Mouse (Mus musculus) liver, embryonic 11.5 days (tissue): ENCODE data around the gene Glb1l. TPM values are rescaled to one million over a fixed set of nuclear protein-coding genes. Genes with fewer than 3 reads are reported as not detected.
A peak's percentile ranks its signal among the peaks of the same experiment; 100 is the strongest.

Experiments used
- ATAC-seq: fragments of 200-750 bp; cut with Nextera tagmentation; replicated peaks from 2 replicates; pipeline ENCODE4 v1.8.0; 2017; ENCODE audit warnings: moderate number of reproducible peaks, mild to moderate bottlenecking, moderate TSS enrichment, moderate library complexity; ENCODE audit not compliant: low FRiP score
- DNase-seq: peaks from one replicate; pipeline ENCODE4 v3.0.0-alpha.2; 2017; ENCODE audit warnings: low spot score
- H3K27ac ChIP-seq: fragments of 300-500 bp; sonication (generic); 2 replicates; pipeline ENCODE4 v1.5.1; 2014; ENCODE audit warnings: mild to moderate bottlenecking, low read depth, low read length, control low read depth
- H3K27me3 ChIP-seq: fragments of 300-500 bp; sonication (generic); replicated peaks from 2 replicates; pipeline ENCODE4 v1.6.1; 2014; ENCODE audit warnings: low read length, mixed read lengths; ENCODE audit not compliant: control insufficient read depth, insufficient read depth
- H3K36me3 ChIP-seq: fragments of 300-500 bp; sonication (generic); 2 replicates; pipeline ENCODE4 v1.6.1; 2014; ENCODE audit warnings: mild to moderate bottlenecking, low read length, moderate library complexity, mixed read lengths; ENCODE audit not compliant: control insufficient read depth, insufficient read depth
- H3K4me1 ChIP-seq: fragments of 300-500 bp; sonication (generic); replicated peaks from 2 replicates; pipeline ENCODE4 v1.6.1; 2014; ENCODE audit warnings: low read length, mixed read lengths; ENCODE audit not compliant: control insufficient read depth, insufficient read depth
- H3K4me2 ChIP-seq: fragments of 300-500 bp; sonication (generic); 2 replicates; pipeline ENCODE4 v1.6.1; 2014; ENCODE audit warnings: mild to moderate bottlenecking, control low read depth, moderate library complexity
- H3K4me3 ChIP-seq: fragments of 300-500 bp; sonication (generic); 2 replicates; pipeline ENCODE4 v1.5.1; 2014; ENCODE audit warnings: low read depth, low read length, control low read depth
- H3K9ac ChIP-seq: fragments of 300-500 bp; sonication (generic); 2 replicates; pipeline ENCODE4 v1.6.1; 2014; ENCODE audit warnings: low read depth, low read length, control low read depth
- H3K9me3 ChIP-seq: fragments of 300-500 bp; sonication (generic); 2 replicates; pipeline ENCODE4 v1.6.1; 2016; ENCODE audit warnings: low read length, inconsistent platforms, mixed read lengths; ENCODE audit not compliant: control insufficient read depth
- WGBS: fragments of 180-500 bp; shearing (Covaris S2); extraction: QIAGEN DNeasy Blood & Tissue Kit; methylation state at CpG from one replicate; pipeline ENCODE4 v1.1.7; 2014; 5-methylcytosine and 5-hydroxymethylcytosine counted together
- polyA plus RNA-seq: library from polyadenylated mRNA; unstranded; fragments of >200 nt; fragmentation: Nextera tagmentation; extraction: Ambion mirVana; gene quantifications from 2 replicates; pipeline ENCODE4 v1.2.1, GENCODE M21; 2014

Gene Glb1l
- polyA plus RNA-seq, 1 experiment from 2014 or later, result 9.1 TPM

DNA sequence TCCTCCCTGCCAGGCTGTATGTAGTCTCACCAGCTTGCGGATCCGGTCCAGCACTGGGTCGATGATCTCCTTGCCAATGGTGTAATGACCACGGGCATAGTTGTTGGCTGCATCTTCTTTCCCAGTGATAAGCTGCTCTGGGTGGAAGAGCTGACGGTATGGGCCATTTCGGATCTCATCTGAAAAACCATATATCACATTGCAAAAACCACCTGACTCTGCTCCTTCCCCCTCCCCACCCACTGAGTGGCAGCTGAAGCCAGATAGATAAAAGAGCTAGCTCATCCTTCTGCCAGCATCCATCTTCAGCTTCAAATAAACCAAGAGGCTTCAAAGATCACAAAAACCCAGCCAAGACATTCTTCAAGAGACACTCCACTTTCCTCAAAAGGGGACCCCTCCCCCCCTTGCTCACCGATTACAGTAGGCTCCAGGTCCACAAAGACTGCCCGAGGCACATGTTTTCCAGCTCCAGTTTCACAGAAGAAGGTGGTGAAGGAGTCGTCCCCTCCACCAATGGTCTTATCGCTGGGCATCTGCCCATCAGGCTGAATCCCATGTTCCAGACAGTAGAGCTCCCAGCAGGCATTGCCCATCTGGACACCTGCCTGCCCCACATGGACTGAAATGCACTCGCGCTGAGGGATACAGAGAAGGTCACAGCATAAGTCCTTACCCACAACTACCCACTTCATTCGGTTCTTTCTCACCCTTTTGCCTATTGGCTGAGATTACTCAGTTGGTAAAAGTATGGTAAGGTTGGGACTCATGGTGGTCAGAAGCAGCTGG is 6.4 kb upstream of the Glb1l start:
- peaks cover 31% of the 10 kb centered on the region for H3K36me3 ChIP-seq
- peak overlapping the region; percentile 63 for H3K27ac ChIP-seq
- peak overlapping the region; percentile 75 for H3K4me3 ChIP-seq
- 60% methylated on average over 13 of the region's 13 CpGs for WGBS
- H3K9ac ChIP-seq, result peak overlapping the region; percentile 69
- no peaks in the 10 kb centered on the region for H3K9me3 ChIP-seq
- peaks cover 54% of the 10 kb centered on the region for H3K4me1 ChIP-seq
- DNase-seq (no peak), ATAC-seq (peak; percentile 52)
- peaks cover 18% of the 10 kb centered on the region for H3K27me3 ChIP-seq
- H3K4me2 ChIP-seq, result peak overlapping the region; percentile 100

DNA sequence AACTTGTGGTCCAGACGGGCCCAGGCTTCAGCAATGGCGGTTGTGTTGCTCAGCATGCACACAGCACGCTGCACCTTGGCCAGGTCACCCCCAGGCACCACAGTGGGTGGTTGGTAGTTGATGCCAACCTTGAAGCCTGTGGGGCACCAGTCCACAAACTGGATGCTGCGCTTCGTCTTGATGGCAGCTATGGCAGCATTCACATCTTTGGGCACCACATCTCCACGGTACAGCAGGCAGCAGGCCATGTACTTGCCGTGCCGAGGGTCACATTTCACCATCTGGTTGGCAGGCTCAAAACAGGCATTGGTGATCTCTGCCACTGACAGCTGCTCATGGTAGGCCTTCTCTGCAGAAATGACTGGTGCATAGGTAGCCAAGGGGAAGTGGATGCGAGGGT is 5.2 kb upstream of the Glb1l start:
- WGBS, result 94% methylated on average over 9 of the region's 9 CpGs
- DNase-seq (no peak), ATAC-seq (no peak)
- 0 out of 2 replicates have a peak overlapping the region, but pooled peaks have one; percentile 8 for H3K4me3 ChIP-seq
- H3K27ac ChIP-seq, result peak overlapping the region; percentile 30
- peak overlapping the region; percentile 12; the same call in 1 of the 2 replicates for H3K9ac ChIP-seq
- peaks cover 31% of the 10 kb centered on the region for H3K36me3 ChIP-seq
- peak overlapping the region; percentile 100 for H3K4me2 ChIP-seq
- peaks cover 15% of the 10 kb centered on the region for H3K27me3 ChIP-seq
- H3K4me1 ChIP-seq, result peaks cover 59% of the 10 kb centered on the region
- no peaks in the 10 kb centered on the region for H3K9me3 ChIP-seq

DNA sequence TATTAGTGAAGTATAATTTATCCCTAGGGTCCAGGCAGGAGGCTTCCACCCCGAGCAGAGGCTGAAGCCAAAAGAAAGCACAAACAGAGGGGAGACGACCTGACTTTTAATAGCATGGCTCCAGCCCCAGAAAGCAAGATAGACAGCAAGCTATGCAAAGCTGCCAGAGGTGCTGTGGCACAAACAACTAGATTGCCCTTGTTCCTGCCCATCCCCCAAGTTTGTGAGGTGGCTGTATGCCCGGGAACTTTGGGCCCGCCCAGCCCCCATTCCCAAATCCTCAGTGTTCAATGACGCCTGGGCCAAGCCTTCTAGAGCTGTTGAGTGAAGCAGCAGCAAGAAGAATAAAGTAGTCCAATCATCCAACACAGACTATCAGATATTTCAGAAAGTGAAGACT is 4.3 kb upstream of the Glb1l start:
- Histone ChIP-seq H3K9me3 (no peaks in the 10 kb centered on the region), H3K4me3 (peak overlapping the region; percentile 16; the same call in 1 of the 2 replicates), H3K4me1 (peaks cover 64% of the 10 kb centered on the region), H3K27ac (peak overlapping the region; percentile 54), H3K4me2 (peak overlapping the region; percentile 100), H3K27me3 (peaks cover 6% of the 10 kb centered on the region), H3K9ac (peak overlapping the region; percentile 9; the same call in 1 of the 2 replicates), H3K36me3 (peaks cover 31% of the 10 kb centered on the region)
- DNase-seq, result no peak
- no peak for ATAC-seq
- WGBS, result 68% methylated on average over 5 of the region's 5 CpGs

DNA sequence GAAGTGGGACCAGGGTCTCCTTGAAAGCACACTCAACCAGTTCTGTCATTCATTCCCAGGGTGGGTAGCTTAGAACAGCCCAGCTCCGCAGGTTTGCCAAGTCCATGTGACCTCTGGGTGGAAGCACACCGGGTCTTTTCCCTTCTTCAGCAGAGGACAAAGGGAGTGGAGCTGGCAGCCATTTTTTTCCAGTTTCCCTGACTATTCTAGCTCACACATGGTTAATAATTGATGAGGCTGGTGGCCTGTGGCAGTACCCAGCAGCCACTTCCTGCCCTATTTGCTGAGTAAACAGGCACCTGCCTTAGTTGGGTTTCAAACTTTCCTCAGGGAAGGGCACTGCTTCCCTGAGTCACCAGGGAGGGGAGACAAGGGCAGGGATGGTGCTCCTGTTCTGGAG is 3.8 kb upstream of the Glb1l start:
- Histone ChIP-seq H3K27me3 (peaks cover 2% of the 10 kb centered on the region; the same call in 1 of the 2 replicates), H3K9me3 (no peaks in the 10 kb centered on the region), H3K4me1 (peaks cover 64% of the 10 kb centered on the region), H3K4me2 (peak overlapping the region; percentile 100), H3K4me3 (peak overlapping the region; percentile 16; the same call in 1 of the 2 replicates), H3K36me3 (peaks cover 31% of the 10 kb centered on the region), H3K9ac (peak overlapping the region; percentile 9; the same call in 1 of the 2 replicates), H3K27ac (peak overlapping the region; percentile 54; the same call in 1 of the 2 replicates)
- 63% methylated on average over 2 of the region's 2 CpGs for WGBS
- ATAC-seq (no peak), DNase-seq (no peak)

DNA sequence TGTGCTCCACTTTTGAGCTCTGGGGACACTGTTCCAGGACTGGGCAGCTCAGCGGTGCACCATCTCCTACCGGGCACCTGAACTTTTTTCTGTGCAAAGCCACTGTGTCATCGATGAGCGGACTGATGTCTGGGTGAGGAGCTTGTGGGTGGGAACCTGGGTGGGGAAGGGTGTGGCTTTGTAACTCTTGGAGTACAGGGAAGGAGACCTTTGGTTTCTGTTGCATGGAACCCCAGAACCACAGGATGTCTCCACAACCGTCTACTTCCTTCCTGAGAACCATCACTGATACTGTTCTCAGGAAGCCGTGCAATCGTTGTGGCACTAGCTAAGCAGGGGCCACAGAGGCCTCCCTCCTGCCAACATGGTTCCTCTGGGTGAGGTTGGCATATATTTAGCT is 2.5 kb upstream of the Glb1l start:
- peak overlapping the region; percentile 91 for H3K4me3 ChIP-seq
- peaks cover 31% of the 10 kb centered on the region for H3K36me3 ChIP-seq
- H3K4me2 ChIP-seq, result peak overlapping the region; percentile 100
- H3K9me3 ChIP-seq, result no peaks in the 10 kb centered on the region
- H3K9ac ChIP-seq, result no peak overlapping the region; the same call in 1 of the 2 replicates
- no peaks in the 10 kb centered on the region for H3K27me3 ChIP-seq
- DNase-seq (no peak), ATAC-seq (peak; percentile 9; the same call in 1 of the 2 replicates)
- WGBS, result 46% methylated on average over 7 of the region's 7 CpGs
- peaks cover 70% of the 10 kb centered on the region for H3K4me1 ChIP-seq
- H3K27ac ChIP-seq, result peak overlapping the region; percentile 45; the same call in 1 of the 2 replicates

GRCm38 (mm10) chr1:75212542-75212941 is 1.9 kb upstream of the Glb1l start:
- Histone ChIP-seq H3K27me3 (no peaks in the 10 kb centered on the region), H3K36me3 (peaks cover 31% of the 10 kb centered on the region), H3K27ac (0 out of 2 replicates have a peak overlapping the region, but pooled peaks have one; percentile 4), H3K9ac (no peak overlapping the region; the same call in 1 of the 2 replicates), H3K4me1 (peaks cover 68% of the 10 kb centered on the region), H3K4me2 (peak overlapping the region; percentile 100), H3K9me3 (no peaks in the 10 kb centered on the region), H3K4me3 (peak overlapping the region; percentile 91)
- 69% methylated on average over 4 of the region's 4 CpGs for WGBS
- ATAC-seq (no peak), DNase-seq (no peak)

DNA sequence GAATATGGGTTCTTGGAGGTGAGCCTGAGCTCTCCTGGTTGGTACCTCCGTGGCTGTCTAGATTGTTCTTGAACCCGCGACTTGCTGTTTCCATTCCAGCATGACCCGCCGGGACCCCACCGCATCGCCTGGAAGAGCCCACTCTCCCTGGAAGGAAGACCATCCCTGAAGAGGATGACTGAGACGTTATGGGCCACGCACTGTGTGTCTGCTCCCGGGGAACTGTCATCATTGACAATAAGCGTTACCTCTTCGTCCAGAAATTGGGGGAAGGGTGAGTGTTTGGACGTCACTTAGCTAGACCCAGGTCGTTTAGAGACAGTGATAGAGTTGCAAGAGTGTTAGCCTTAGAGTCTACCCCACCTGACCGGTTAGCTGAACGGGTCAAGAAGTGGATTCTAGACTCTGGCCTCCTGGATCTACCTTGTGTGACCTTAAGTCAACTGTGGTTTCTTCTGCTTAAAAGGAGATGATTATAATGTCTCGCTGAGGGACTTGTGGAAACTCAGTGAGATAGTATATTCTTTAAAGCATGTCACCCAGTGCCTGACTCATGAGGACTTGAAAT is 612 bp upstream of the Glb1l start:
- Histone ChIP-seq H3K4me3 (peak overlapping the region; percentile 91), H3K9ac (peak overlapping the region; percentile 88), H3K4me2 (peak overlapping the region; percentile 100), H3K27ac (peak overlapping the region; percentile 65), H3K36me3 (peaks cover 29% of the 10 kb centered on the region), H3K9me3 (no peaks in the 10 kb centered on the region), H3K27me3 (no peaks in the 10 kb centered on the region), H3K4me1 (peaks cover 55% of the 10 kb centered on the region)
- DNase-seq (no peak), ATAC-seq (no peak)
- WGBS, result 8% methylated on average over 17 of the region's 17 CpGs

GRCm38 (mm10) chr1:75208967-75209678 is 1.5 kb downstream of the Glb1l start:
- no peak for DNase-seq
- ATAC-seq, result no peak
- 20% methylated on average over 34 of the region's 34 CpGs for WGBS
- peak overlapping the region; percentile 66 for H3K9ac ChIP-seq
- H3K27ac ChIP-seq, result 0 out of 2 replicates have a peak overlapping the region, but pooled peaks have one; percentile 5
- H3K4me1 ChIP-seq, result peaks cover 40% of the 10 kb centered on the region
- H3K9me3 ChIP-seq, result no peaks in the 10 kb centered on the region
- peak overlapping the region; percentile 100 for H3K4me2 ChIP-seq
- H3K27me3 ChIP-seq, result no peaks in the 10 kb centered on the region
- H3K4me3 ChIP-seq, result peak overlapping the region; percentile 53
- H3K36me3 ChIP-seq, result peaks cover 15% of the 10 kb centered on the region
